Mouse (Mus musculus) frontal cortex, postnatal 14 days (tissue): ENCODE results near the gene Gys2.

Source experiments
- DNase-seq, 2 experiments: peaks; one replicate each; pipeline ENCODE4 v3.0.0; 2022; ENCODE audit warnings: low spot score in 2 of 2

Gene Gys2

DNA sequence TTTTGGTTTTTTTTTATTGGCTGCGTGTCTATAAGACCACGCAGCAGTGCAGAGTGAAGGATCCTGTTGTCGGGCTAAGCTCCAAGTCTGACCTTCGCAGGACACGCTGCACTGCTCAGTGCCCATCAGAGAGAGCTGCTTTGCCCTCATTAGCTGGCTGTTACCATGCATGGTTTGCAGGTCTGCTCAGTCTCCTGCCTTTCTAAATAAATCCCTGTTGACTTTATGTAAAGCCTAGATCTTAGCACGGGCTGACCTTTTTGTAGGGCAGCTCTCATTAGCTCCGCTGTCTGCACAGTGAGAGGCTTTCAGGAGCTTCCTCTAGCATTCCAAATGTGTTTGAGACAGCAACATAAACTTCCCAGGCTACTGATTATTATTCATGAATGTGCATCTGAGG lies 14.9 kb downstream of the Gys2 start:
- no peak for DNase-seq

DNA sequence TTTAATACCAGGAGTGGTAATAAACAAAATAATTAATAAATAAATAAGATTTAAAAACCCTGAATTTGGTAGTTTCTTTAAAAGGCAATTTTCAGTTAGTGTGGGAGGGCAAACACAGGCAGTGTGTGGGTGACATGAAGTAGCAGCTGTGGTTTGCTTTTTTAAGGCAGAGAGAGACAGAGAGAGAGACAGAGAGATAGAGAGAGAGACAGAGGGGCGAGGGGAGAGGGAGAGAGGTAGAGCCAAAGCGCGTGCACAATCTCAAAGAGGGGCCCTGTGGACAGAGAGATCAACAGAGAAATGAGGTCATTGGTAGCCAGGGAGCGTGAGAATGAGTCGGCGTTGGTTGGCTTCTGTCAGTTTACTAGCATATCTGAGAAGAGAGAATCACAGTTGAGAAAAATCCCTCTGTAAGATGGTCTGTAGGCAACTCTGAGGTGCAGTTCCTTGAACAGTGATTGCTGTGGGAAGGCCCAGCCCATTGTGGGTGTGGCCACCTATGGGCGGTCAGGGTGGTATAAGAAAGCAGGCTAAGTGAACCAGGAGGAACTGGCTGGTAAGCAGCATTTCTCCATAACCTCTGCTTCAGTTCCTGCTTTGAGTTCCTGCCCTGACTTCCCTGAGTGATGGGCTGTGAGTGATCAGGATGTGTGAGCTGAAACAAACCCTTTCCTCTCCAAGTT lies 17.5 kb downstream of the Gys2 start:
- no peak for DNase-seq

DNA sequence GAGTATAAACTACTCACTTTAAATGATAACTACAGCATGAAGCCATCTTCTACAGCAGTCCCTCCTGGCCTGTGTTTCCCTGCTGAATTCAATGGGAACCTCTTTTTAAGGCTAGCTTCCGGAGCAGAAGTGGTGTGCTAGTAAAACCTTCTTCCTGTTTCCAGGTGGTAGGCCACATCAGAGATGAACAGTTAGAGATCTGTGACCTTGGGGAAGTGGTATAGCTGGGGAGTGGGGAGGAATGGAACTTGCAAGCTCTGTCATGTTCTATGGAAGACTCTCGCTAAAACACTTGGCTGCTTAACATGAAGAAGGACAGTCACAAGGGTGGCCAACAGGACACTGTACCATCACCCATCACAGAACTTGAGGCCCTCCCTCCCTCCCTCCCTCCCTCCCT lies 19.6 kb downstream of the Gys2 start:
- DNase-seq, result no peak

DNA sequence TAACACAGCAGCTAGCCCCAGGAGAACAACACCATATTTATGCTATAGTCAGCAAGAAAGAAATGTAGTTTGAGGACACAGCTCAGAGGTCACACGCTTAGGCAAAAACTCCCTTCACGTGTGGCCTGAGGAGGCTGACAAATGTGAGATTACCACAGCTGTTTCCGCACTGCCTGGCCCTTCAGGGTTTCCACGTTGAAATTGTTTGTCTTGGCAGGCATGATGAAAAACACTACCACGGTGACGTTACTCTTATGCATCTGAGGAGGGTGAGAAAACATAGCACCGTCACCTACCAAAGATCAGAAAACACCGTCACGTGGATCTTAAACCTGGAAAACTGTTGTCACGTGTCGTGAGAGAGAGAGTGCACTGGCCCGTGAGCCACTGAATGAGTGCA lies 21.5 kb downstream of the Gys2 start:
- no peak for DNase-seq

DNA sequence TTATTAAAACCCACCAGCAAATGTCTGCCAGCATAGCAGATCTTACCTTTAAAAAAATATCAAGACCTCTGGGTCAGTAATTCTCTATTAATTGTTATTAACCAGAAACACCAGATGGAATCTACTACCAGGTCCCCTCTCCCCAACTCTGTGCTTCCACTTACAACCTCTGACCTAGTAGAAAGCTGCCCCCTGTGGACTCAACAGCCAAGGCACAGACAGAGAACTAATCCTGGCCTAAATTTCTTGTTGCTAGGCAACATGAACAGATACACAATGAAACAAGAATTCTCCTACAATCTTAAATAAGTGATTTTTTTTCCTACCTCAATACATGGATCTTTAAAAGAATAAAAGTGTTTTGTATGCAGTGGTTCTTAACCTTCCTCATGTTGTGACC lies 43.8 kb downstream of the Gys2 start:
- no peak for DNase-seq

DNA sequence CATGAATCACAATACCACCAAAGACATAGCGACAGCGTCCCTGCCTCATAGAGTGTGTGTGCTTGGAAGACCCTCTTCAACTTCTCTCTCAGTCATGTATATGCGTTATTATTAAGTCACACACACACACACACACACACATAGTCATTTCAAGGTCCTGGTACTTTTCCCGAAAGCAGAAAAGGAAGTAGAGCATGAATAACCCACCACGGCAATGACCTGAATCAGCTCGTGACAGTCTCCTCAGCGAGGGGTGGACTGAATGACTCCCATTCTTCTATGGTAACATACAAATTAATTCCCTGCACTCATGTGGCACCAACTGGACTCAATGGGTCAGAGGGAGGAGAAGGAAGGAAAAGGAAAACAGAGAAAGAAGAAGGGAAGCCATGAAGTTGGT lies 47.9 kb downstream of the Gys2 start:
- DNase-seq, result no peak

DNA sequence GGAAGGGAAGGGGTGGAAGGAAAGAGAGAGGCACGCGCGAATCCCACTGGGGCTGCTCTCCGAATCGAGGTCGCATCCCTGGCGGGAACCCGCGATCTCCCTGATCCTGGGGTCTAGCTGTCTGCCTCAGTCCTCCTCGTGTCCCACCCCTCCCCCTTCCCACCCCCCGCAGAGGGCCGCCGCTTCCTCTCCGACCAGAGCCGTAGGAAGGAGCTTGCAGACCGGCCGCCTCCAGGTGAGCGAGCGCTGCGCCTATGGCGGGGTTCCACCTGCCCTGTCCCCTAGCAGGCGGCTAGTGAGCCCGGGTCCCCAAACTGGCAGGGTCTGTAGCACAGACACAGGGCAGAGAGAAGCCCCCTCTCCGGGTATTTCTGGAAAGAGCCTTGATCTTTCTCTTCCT lies 58.3 kb downstream of the Gys2 start:
- no peak for DNase-seq

DNA sequence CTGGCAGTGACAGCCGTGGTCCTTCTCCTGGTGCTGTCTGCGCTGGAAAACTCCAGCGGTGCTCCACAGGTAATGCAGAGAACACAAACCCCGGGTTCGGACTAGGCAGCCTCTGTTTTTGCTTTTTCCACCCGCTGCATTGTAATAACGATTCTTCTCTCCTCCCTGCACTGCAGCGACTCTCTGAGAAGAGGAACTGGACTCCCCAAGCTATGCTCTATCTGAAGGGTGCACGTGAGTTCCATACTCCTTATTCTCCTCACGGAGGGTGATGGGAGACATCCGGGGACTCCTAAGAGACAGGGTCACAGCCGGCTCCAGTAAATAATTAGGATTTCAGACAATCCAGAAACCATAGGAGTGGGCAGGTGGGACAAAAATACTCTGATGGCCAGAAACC lies 59.1 kb downstream of the Gys2 start:
- no peak for DNase-seq

DNA sequence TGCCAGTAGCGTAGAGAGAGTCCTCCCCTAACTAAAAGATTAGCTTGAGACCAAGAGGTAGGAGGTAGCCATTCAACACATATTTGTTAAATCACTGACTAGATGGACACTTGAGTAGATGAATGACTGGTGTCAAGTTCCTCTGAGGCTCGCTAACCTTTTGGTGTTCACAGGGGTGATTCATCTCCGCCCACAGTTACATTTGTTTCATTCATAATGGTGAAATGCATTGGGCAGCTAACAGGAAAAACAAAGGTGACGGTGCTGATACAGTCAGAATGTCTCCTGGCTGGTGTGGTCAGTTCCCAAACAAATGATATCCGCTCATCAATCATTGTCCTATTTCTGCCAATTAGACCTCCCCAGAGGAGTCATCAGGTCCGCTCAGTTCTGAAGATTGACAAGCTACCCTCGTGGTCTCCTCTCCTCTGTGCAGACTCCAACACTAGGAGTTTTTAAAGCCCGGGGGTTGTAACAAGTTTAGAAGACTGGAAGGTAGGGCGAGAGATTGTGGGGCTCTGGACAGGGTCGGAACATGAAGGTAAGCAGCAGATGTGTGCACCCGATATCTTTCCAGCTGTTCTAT lies 59.9 kb downstream of the Gys2 start, which contains the start of gene Spx:
Spx (plus strand) TSS at position 536 of the 586 bp plus-strand sequence.
- no peak for DNase-seq

DNA sequence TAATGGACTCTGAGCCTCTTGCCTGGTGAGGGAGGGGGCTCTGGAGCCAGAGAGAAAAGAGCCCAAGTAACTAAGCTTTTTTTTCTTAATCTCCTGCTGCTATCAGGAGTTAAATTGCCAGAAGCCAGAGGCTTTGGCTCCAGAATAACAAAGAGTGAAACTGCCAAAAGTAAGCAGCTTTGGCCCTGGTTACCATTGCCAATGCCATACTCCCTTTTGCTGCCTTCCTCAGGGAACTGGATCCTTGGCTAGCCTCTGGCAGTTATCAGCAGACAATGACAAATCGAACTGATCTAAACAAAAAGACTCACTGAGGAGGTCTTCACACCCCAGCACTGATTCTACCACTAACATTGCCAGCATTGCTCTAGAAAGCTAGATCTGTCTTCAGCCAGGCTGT lies 61.8 kb downstream of the Gys2 start:
- DNase-seq, result no peak

DNA sequence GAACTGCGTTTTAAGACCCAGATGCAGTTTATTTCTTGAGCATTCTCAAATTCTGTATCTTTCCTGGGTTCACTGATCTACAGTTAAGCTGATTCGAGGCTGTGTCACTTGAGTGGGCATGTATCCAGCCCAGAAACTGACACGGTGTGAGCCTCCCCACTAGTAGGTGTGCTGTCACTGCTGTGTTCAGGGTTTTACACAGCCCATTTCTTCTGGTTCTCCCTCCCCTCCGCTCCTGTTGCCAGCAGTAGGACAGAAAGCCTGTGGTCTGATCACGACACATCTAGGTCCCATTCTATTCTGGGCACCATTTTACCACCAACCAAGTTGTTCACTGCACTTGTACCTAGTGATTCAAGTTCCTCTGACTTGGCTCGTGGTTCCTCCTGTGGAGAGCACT lies 77.2 kb downstream of the Gys2 start:
- DNase-seq, result no peak

DNA sequence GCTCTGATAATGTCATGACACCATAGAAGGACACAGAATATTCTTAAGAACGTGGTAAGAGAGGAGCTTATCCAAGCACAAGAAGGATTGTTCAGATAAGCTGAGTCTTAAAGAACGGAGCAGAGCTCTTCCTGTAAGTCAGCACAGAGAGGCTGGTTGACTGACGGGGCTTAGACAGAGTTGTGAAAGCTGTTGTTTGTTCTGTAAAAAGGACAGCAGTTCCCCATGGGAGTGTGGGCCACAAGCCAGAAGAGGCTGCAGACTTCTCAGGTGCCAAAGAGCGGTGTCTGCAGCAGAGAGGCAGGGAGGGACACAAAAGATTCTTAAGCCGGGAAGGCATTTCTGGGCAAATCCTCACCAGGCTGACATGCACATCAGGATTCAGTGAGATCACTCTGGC lies 78.2 kb downstream of the Gys2 start:
- DNase-seq, result no peak

DNA sequence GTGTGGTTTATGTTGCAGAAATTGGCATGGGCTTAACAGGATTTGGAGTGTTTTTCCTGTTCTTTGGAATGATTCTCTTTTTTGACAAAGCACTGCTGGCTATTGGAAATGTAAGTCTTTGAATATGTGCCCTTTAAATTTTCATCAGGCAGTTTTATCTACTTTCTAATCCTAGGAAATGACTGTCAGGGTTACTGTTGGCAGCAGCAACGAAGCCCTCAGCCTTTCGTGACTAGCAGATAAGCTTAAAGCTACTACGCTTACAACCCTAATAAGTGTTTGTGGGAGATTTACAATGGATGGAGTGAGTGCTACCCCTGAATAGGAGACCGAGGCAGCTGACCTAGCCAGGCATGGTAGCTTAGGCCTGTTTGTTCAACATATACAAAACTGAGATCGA lies 80.6 kb downstream of the Gys2 start:
- no peak for DNase-seq

DNA sequence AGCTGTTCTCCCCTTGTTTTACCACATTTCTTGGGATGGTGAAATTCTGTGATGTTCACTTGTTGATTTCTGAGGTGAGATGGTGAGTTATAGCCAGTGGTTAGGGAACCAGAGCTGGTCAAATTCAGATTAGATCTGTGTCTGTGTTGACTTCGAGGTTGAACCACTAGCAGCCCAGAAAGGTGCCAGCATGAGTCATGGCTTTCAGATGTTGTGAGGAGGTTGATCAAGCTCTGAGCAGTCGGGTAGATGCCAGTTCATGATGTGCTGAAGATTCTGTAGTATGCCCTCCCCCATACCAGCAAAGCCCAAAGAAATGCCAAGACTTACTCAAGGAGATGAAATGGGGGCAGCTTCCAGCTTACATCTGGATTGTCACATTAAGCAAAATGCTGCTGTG lies 83.8 kb downstream of the Gys2 start:
- DNase-seq, result no peak

DNA sequence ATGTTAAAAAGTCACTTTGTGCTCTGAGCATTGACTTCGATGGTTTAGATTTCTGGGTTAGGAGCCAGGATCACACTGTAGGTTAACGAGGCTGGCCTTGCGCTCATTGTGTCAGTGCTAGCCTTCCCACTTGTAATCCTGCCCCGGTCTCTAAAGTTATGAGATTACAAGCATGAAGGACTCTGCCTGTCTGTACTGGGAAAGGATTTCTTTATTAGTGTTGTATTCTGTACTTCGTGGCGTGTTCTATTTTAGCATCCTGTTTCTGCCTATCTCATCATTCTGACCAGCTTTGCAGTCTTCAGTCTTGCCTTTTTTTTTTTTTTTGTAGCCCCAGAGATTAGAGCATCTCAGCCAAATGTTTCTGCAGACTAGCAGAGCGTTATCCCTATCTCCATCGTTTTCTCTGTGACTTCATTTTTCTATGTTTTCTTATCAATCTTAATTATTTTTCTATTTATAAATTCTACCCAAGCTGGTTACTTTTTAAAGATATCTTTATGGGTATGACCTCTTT lies 85.1 kb downstream of the Gys2 start:
- no peak for DNase-seq

DNA sequence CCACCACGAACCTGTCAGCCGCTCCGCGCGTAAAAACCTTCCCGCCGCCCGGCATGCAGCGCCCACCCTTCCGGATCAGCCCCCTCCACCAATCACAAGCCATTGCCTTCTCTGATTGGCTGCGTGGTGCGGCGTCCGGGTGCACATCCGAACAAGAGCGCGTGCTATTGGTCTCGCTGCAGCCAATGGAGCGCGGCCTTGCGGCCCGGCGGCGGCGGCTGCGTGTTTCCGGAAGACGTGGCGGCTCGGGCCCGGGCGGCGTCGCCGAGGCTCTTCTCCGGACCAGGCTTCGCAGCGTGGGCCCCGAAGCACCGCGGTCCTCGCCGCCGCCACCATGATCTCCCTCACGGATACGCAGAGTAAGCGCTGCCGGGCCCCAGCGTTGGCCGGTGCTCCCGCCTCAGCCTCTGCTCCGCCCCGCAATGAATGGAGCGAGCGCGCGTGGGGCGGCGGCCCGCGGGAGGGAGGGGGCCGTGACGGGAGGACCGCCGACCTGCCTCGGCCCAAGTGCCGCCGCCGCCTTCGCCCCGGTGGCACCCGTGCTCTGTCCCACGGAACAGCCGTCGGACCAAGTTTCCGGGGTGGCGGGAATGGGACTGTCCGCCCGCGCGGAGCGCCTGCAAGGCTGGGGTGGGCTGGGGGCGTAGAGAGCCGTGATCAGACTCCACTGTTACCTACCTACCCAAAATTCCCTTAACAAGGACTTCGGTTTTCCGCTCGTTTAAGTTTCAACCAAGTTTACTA lies 85.7 kb downstream of the Gys2 start, which contains the start of the genes Recql and Golt1b:
Recql (minus strand) TSS at position 77 of the 744 bp plus-strand sequence.
Golt1b (plus strand) TSS at position 211 of the 744 bp plus-strand sequence.
- peak; percentile 96 to 99 for DNase-seq

DNA sequence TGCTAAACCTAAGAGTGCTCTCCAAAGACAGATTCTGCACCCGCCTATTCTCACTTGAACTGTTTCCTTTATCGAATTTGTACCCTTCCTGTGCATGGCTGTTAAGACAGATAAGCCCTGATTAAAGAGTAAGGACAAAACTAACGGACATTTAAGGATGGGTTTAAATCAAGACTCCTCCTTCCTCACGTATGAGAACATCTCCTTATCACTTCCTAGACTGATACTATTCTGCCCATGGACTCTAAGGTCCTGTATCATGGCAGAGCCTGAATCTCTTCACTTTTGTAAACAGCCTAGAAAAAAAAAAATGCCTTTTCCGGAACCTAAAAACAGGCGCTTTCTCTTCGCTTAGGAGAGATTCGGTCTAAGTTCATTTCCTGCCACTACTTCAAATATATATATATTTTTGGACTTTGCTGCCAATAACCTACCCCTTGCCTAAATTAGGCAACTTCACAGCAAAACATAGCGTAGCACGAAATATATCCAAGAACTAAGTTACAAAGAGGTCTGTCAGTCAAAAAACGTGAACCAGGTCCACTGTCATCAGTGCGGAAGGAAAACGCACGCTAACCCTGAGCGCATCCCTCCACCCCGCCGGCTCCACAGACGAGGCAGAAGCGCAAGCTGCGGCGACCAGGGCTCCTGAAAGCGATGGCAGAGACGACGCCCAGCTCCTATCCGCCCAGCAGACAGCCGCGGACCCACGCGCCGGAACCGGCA lies 86.5 kb downstream of the Gys2 start:
- DNase-seq, result no peak

DNA sequence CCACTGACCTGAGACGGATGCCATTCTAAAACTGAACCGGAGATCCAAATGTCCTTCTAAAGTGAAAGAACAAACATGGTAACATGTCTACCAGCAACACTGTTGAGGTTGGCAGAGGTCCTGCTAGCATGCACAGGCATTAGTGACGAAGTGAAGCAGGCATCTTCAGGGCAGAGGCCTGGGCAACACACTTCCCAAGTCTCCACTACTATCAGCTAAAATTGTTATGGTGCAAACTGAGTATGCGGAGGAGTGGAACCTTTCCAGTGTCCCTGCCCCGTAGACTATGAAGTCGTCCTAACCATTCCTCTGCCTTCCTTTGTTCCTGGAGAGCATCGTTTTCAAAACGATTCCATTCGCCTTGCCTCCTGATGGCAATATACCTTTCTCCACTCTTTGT lies 88.4 kb downstream of the Gys2 start:
- no peak for DNase-seq

DNA sequence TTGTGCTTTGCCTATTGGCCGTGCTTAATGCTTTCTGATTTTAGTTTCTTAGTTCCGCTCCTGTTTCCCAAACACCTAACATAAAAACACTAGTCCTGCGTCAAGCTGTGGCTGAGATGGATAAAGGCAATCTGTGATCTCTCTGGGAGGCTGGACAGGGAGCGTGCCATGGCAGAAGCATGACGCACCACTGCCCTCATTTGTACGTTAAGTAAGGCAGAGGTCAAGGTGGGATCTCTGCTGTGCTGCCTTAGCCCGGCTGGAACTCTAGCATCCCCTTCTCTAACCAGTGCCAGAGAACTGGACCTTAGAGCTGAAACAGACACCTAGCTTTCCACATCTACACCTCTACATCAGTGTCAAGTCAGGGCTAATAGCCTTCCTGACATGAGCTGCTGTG lies 91.3 kb downstream of the Gys2 start:
- DNase-seq, result no peak

DNA sequence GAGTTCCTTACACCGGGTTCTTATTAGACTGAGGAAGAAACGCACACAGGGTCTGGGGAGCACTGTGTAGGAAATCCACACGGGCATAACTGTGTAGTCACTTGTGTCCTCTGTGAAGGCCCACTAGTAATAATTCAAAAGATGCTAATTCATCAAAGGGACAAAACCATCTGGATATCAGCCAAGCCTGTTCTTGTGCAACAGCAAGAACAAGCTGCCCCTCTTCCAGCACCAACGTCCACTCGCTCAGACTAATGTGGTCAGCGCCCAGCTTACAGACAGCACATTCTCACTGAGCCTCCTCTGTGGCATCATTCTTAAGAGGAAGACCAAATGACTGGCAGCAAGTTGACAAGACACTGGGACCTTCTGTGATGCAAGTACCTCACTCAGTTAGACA lies 92.9 kb downstream of the Gys2 start:
- DNase-seq, result no peak

DNA sequence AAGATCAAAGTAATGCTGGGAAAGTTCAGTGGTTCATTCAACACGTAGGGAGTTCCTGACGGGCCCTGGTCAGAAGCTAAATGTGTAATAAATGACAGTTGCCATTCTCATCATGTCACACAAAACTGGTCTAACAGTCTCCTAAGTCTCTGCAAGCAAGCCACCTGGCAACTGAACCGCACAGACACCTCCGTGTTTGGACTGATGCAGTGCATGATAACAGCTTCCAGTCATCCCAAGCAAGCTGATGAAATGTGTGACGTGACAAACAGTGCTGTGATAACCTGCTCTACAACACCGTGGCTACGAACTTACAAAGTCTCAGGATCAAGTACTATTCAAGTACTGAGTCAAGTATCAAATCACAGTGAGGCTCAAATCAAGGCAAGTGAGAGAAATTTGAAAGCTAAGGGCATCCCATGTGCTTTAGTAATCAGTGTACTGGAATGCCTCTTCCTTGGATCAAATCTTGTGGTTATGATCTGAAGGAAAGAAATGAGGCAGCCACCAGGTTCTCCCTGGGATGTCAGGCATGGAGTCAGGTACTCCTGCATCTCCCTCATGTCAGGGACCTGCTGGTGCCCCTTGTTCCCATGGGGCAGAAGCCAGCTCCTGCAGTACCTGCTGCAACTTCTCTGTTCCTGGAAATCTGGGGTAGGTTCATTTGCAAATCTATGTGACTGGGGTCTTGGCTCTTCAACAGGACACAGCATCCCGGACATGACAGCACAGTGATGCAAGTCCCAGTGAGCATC lies 94.2 kb downstream of the Gys2 start:
- no peak for DNase-seq
